Mouse (Mus musculus) heart, adult 2 months (tissue): ENCODE measurements around the gene Mettl5. TPM values are rescaled to one million over a fixed set of nuclear protein-coding genes. Genes with fewer than 3 reads are reported as not detected.

Source experiments
- DNase-seq, 2 experiments: peaks; one replicate each; pipeline ENCODE4 v3.0.0; 2021
- H3K27ac ChIP-seq: fragments of 200-600 bp; 2 replicates; pipeline ENCODE4 v1.8.1; 2022
- H3K27me3 ChIP-seq: fragments of 200-500 bp; 2 replicates; pipeline ENCODE4 v1.6.1; 2012; ENCODE audit warnings: mild to moderate bottlenecking, low read length, inconsistent platforms, mixed read lengths; ENCODE audit not compliant: control insufficient read depth, insufficient read depth
- H3K36me3 ChIP-seq: fragments of 200-500 bp; 2 replicates; pipeline ENCODE4 v1.6.1; 2012; ENCODE audit warnings: low read length, inconsistent platforms; ENCODE audit not compliant: control insufficient read depth, insufficient read depth
- H3K4me1 ChIP-seq: fragments of 200-500 bp; 2 replicates; pipeline ENCODE4 v1.6.1; 2011; ENCODE audit warnings: low read length; ENCODE audit not compliant: control insufficient read depth, insufficient read depth
- H3K4me3 ChIP-seq: fragments of 200-600 bp; 2 replicates; pipeline ENCODE4 v1.8.1; 2022
- H3K79me2 ChIP-seq: fragments of 200-500 bp; replicated peaks from 2 replicates; pipeline ENCODE4 v1.6.1; 2012; ENCODE audit warnings: mild to moderate bottlenecking, inconsistent platforms, low read length, moderate library complexity, mixed read lengths; ENCODE audit not compliant: control insufficient read depth, insufficient read depth
- H3K9ac ChIP-seq: fragments of 200-500 bp; 2 replicates; pipeline ENCODE4 v1.6.1; 2012; ENCODE audit warnings: low read depth, mild to moderate bottlenecking, control low read depth, inconsistent platforms, low read length, mixed read lengths
- CTCF ChIP-seq: fragments of 200-600 bp; IDR thresholded peaks from 2 replicates; pipeline ENCODE4 v1.8.1; 2022; ENCODE audit warnings: antibody characterized with exemption, mild to moderate bottlenecking, moderate library complexity
- EP300 ChIP-seq: fragments of 200-500 bp; IDR thresholded peaks from 2 replicates; pipeline ENCODE4 v1.6.1; 2011; ENCODE audit warnings: low read depth, low read length, control low read depth; ENCODE audit not compliant: insufficient read depth
- POLR2A ChIP-seq: fragments of 200-500 bp; IDR thresholded peaks from 2 replicates; pipeline ENCODE4 v1.6.1; 2011; ENCODE audit warnings: mild to moderate bottlenecking, low read depth, low read length, control low read depth; ENCODE audit not compliant: insufficient read depth
- WGBS: fragments of 180-500 bp; shearing (Covaris S2); methylation state at CpG from one replicate; pipeline ENCODE4 v1.1.7; 2018; 5-methylcytosine and 5-hydroxymethylcytosine counted together
- intact Hi-C: fragments of 180-260 bp; cut with DNase I; formaldehyde crosslinking; loops from one replicate; pipeline ENCODE4 v1.15.1; 2025
- polyA plus RNA-seq: library from polyadenylated mRNA; depleted of rRNA; stranded (reverse); fragments of >200 nt; gene quantifications from 2 replicates; pipeline ENCODE4 v1.2.3, GENCODE M21; 2012; rRNA removed
- total RNA-seq, 2 experiments: library from RNA; stranded (reverse); gene quantifications; 2 replicates each; pipeline ENCODE4 v1.2.3; 2021

Mettl5 gene
- total and polyA plus RNA-seq, 3 experiments, result 7.2 to 24.9 (median 20.4) TPM

DNA sequence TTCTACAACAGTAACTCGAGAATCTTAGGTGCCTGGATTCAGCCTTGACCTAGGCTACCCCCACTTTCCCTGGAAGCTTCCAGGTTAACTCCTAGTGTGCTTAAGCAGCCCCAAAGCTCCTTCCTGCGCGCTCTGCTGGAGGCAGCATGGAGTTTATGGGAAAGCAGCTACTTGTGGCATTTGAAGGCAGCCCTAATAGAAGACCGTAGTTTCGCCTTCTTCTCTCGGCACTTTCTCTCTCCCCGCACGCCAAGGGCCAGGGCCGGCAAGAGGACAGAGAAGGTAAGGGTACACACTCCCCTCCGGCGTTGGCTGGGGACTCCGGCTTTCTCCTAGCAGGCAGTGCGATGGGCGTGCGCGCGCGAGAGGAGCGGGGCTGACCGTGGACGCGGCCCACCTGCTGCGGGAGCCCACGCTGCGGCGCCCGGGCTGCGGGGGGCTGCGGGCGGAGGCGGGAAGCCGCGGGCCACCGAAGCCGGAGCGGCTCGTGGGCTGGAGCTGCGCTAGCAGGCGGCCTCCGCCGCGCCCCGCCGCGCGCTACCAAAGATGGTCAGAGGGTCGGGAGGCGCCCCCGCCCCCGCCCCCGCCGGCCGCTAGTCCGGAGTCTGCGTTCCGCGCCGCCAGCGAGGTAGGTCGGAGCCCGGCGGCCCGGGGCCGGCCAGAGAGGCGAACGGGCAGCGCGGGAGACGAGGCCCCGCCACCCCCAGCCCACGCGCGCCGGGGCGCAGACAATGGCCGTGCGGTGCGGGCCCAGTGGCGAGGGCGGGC lies 62.9 kb downstream of the Mettl5 start:
- Histone ChIP-seq H3K9ac (peak overlapping the region; percentile 89), H3K4me1 (no peaks in the 10 kb centered on the region), H3K36me3 (no peaks in the 10 kb centered on the region; the same call in 1 of the 2 replicates), H3K27me3 (no peaks in the 10 kb centered on the region), H3K79me2 (no peaks in the 10 kb centered on the region), H3K27ac (peak overlapping the region; percentile 63), H3K4me3 (peak overlapping the region; percentile 70)
- DNase-seq, result peak; percentile 54 to 58
- WGBS, result under 1% methylated on average over 75 of the region's 80 CpGs
- TF ChIP-seq POLR2A (no peak), EP300 (no peak), CTCF (no peak)
- intact Hi-C loops, result no loop called here

DNA sequence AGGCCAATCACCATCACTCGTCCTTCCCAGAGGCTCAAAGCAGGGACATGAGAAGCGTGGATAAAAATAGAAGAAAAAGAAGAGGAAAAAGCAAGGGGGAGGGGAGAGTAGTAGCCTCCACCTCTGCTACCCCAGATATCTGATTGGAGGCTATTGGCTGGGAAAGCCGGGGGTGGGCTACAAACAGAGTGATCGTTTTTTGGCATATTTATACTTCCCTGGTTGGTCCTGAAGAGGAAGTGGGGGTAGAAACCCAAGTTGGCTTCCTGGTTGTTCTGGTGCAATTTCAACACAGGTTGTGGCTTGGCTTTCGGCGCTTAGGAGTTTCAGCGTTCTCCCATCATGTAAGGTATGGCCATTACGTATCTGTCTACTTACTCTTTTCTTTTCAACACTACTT lies 63.7 kb downstream of the Mettl5 start, which contains the start of gene Klhl23:
TSS of gene Klhl23 (plus strand) at position 234 of the 400 bp plus-strand sequence.
- WGBS, result 9% methylated on average over 8 of the region's 8 CpGs
- Histone ChIP-seq H3K4me1 (no peaks in the 10 kb centered on the region), H3K36me3 (no peaks in the 10 kb centered on the region; the same call in 1 of the 2 replicates), H3K79me2 (no peaks in the 10 kb centered on the region), H3K27ac (peak within 1 kb of the TSS; percentile 63), H3K27me3 (no peaks in the 10 kb centered on the region), H3K4me3 (peak within 1 kb of the TSS; percentile 70), H3K9ac (peak within 1 kb of the TSS; percentile 89)
- DNase-seq, result peak; percentile 30 to 42
- TF ChIP-seq POLR2A (peak; percentile 51), EP300 (no peak)
- intact Hi-C loops, result no loop called here

Other genes starting within 250 kb of the Mettl5 start
- 1 to 10 TPM; 5.1 to 5.2 TPM for gene Bbs5, start 238.4 kb downstream of the Mettl5 start, total RNA-seq
- gene Bbs5, start 238.4 kb downstream of the Mettl5 start, polyA plus RNA-seq, result 1.6 and 2.0 TPM in 2 replicates
- 10 to 100 TPM; 67.3 to 75.7 TPM for gene Klhl41, start 215.5 kb downstream of the Mettl5 start, total RNA-seq
- 19.3 and 40.7 TPM in 2 replicates for gene Klhl41, start 215.5 kb downstream of the Mettl5 start, polyA plus RNA-seq
- 10 to 100 TPM; 27.1 to 33.1 TPM for gene Fastkd1, start 172.1 kb downstream of the Mettl5 start, total RNA-seq
- gene Fastkd1, start 172.1 kb downstream of the Mettl5 start, polyA plus RNA-seq, result 8.8 and 17.2 TPM in 2 replicates
- 10 to 100 TPM; 35.5 to 36.2 TPM for gene Ppig, start 163.1 kb downstream of the Mettl5 start, total RNA-seq
- 1.7 and 4.4 TPM in 2 replicates for gene Ppig, start 163.1 kb downstream of the Mettl5 start, polyA plus RNA-seq
- under 1 TPM; 0.59 to 0.65 TPM for gene Ccdc173, start 96.0 kb downstream of the Mettl5 start, total RNA-seq
- gene Ccdc173, start 96.0 kb downstream of the Mettl5 start, polyA plus RNA-seq, result 0.12 and 0.23 TPM in 2 replicates
- 10 to 100 TPM; 25.3 to 26.8 TPM for gene Phospho2, start 96.0 kb downstream of the Mettl5 start, total RNA-seq
- gene Phospho2, start 96.0 kb downstream of the Mettl5 start, polyA plus RNA-seq, result 14.5 and 18.2 TPM in 2 replicates
- 10 to 100 TPM; 31.8 to 32.3 TPM for gene Klhl23, start 63.7 kb downstream of the Mettl5 start, total RNA-seq
- 10.3 and 24.2 TPM in 2 replicates for gene Klhl23, start 63.7 kb downstream of the Mettl5 start, polyA plus RNA-seq
- gene Ssb, start 24.1 kb downstream of the Mettl5 start, total RNA-seq, result 10 to 100 TPM; 58.4 to 64.0 TPM
- gene Ssb, start 24.1 kb downstream of the Mettl5 start, polyA plus RNA-seq, result 4.3 and 10.7 TPM in 2 replicates
- gene Ubr3, start 11.6 kb upstream of the Mettl5 start, total RNA-seq, result 100 to 1,000 TPM; 112 to 117 TPM
- gene Ubr3, start 11.6 kb upstream of the Mettl5 start, polyA plus RNA-seq, result 26.0 and 50.8 TPM in 2 replicates
- under 1 TPM in 1 of 2 experiments, not detected in 1; 0.08 TPM for gene Myo3b, start 153.5 kb upstream of the Mettl5 start, total RNA-seq
- gene Myo3b, start 153.5 kb upstream of the Mettl5 start, polyA plus RNA-seq, result not detected in 2 replicates